Mouse (Mus musculus) 3134 (cell line): Measurements from ENCODE around the gene Asf1b.

ENCODE experiments used
- DNase-seq: peaks from one replicate; pipeline ENCODE4 v3.0.0-alpha.2; 2011; ENCODE audit warnings: low spot score; ENCODE audit not compliant: insufficient read length; ENCODE audit errors: extremely low read depth

The Asf1b gene

DNA sequence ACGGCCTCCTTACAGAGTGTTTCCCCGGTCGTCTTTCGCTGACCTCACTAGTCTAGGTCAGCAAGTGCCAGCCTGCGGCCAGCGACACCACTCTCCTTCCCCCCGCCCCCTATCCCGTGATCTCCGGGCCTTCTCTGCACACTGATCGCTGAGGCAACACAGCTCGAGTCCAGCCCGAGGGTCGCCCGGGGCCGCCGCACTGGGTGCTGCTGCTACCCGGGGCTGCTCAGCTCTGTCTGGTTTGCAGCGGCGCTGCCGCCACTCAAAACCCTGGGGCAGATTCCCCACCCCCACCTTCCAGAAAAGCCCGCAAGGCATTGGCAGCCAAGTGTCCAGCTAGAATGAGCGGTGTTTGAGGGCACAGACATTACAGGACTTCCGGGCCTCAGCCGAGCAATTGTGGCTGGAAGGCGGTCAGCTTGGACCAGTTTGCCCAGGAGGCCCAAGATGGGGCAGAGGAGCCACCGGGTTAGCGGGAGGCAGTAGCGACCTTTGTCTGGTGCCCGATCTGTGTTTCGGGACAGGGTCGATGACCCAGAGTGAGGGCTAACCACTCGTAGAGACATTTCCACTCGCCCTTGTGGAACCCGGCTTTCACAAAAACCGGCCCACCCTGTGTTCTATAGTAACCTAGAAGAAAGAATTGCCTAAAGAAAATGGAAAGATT is 57.3 kb downstream of the Asf1b start:
- no peak for DNase-seq

DNA sequence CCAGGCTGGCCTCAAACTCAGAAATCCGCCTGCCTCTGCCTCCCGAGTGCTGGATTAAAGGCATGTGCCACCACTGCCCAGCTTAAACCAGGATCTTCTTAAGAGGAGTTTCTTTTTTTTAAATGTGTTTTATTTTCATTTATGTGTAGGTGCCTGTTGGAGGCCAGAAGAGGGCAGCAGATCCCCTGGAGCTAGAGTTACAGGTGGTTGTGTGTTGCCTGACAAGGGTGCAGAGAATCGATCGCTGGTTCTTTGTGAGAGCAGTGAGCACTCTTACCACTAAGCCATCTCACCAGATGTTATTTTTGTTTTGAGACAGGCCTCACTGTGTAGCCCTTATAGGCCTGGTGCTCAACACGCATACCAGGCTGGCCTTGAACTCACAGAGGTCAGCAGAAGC is 60.5 kb downstream of the Asf1b start:
- no peak for DNase-seq

DNA sequence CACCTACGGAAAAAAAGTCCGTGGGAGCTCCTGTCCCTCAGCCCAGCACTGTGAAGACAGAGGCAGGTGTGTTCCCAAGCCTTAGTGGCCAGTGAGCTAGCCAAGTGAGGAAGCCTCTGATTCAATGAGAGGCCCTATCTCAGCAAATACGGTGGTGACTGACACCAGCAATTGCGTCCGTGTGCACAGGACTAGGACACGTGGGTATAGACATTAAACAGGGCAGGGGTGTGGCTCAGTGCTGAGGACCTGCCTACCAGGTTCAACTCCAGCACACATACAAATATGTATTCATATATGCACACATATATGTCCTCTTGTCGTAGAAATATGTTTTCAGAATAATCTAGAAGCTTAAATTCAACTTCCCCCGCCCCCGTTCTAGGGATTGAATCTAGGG is 64.4 kb downstream of the Asf1b start:
- no peak for DNase-seq
